Mouse (Mus musculus) gastrocnemius, postnatal 10 days (tissue): ENCODE data around the gene Fanca. TPM values are rescaled to one million over a fixed set of nuclear protein-coding genes. Genes with fewer than 3 reads are reported as not detected.
"Not testable (repeated sequence)": the region's sequence is repeated elsewhere in the genome, so short reads cannot be mapped to it uniquely, and the experiment has no call there.

ENCODE experiments used
- DNase-seq: peaks from one replicate; pipeline ENCODE4 v3.0.0; 2021; ENCODE audit warnings: mixed read lengths
- total RNA-seq, 2 experiments: library from RNA; stranded (reverse); gene quantifications; 2 replicates each; pipeline ENCODE4 v1.2.3; 2021

Fanca gene
- total RNA-seq, 2 experiments from 2014 or later = 4.6 to 6.2 TPM

GRCm38 (mm10) chr8:123232553-123232952, 85.8 kb downstream of the Fanca start:
- DNase-seq = no peak

DNA sequence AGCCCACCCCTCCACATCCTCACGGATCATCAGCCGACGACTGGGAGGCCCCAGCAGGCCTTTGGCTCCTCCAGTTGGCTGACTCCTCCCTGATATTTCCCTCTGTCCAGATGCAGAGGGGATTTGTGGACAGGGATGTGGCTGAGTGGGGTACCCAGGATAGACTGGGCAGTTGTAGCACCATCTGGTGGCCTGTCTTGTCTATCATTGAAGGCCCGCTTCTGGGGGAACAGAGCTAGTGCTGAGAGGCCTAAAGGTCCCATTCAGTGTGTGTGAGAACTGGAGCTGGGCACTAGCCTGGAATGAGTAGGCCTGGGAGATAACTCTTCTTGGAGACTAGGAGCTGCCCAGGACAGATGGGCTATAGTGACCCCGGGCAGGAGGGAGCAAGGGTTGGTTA, 86.6 kb downstream of the Fanca start:
- DNase-seq = no peak

- not testable (repeated sequence) for DNase-seq
Measured at GRCm38 (mm10) chr8:123230326-123230725, 88.0 kb downstream of the Fanca start.

DNA sequence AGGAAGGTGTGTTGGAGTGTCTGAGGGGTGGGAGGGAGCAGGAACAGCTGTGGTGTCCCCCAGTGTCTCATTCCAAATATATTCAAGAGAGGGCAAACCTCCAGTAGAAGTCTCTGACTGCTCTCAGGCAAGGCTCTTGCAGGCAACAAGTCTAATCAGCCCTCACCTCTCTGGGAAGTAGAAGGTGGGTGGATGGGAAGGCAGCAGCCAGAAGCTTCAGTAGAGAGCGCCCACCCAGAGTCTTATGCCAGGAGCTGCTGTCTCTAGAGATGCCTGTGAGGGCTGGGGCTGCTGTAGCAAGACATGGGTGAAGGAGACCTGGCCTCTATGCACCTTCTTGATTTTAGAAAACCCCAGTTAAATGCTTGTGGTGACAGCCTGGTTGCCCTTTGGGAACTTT, 90.0 kb downstream of the Fanca start:
- no peak for DNase-seq

DNA sequence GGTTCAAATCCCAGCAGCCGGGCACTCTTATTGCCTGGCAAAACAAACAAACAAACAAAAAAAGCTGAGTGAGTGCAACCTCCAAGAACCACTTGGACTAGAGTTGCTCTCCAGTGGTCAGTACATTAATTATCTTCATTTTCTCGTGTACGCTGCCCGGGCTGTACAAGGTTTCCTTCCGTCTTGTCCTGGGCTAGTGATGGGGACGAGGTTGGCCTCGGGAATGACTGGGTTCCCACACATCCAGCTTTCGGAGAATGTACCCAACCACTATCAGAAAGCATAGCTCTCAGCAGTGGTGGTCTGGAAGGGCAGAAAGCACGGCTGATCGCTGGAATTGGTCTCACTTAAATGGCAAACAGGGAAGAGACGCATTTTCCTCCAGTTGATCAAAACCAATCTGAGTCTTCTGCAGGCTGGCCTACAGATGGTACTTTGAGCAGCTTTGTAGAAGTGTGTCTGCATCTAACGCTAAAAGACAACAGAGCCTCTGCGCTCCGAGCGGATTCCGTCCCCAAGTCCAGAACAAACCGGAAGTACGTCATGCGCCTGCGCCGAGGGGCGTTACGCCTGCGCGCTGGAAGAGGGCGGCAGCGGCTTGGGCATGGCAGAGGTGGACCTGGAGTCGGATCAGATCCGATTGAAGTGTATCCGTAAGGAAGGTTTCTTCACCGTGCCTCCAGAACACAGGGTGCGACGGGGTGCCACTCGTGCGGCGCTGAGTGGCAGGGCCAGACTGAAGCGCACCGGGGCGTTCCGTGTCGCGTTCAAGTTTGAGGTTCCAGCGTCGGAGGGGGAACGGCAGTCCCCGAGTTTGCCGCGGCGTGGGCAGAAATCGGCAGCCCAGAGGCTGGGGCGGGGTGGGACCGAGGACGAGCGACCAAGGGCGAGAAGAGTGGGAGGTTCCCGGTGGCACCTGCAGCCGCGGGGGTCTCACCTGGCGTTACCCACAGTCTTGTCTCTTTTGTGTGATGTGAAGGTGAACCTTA, 93.8 kb downstream of the Fanca start, which contains the start of gene Cdk10:
Gene Cdk10, plus strand, starts transcription at position 565 of the 989 bp plus-strand sequence.
- DNase-seq = peak; percentile 92

DNA sequence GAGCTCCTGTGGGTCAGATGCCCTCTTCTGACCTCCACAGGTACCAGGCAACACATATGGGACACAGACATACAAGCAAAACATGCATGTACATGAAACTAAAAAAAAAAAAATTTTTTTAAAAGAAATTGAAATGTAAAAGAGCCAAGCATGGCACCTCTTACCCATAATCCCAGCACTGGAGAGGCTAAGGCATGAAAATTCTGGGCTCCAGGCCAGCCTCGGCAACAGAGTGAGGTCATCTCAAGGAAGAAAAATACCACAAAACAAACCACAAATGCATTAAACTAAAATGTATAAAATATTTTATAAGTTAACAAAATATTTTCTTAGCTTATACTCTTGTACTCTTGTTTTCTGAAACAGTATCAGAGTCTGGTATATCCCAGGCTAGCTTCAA, 97.5 kb downstream of the Fanca start:
- DNase-seq = no peak

Other genes with a start within 250 kb of the Fanca start
- 100 to 1,000 TPM; 676 to 736 TPM for gene Rpl13, start 216.2 kb downstream of the Fanca start, total RNA-seq
- under 1 TPM; 0.41 to 0.82 TPM for gene Cpne7, start 201.2 kb downstream of the Fanca start, total RNA-seq
- gene Sult5a1, start 160.3 kb downstream of the Fanca start, total RNA-seq = 1 to 10 TPM; 5.8 to 6.4 TPM
- 1 to 10 TPM; 5.1 to 6.6 TPM for gene Dpep1, start 132.3 kb downstream of the Fanca start, total RNA-seq
- gene Chmp1a, start 105.8 kb downstream of the Fanca start, total RNA-seq = 10 to 100 TPM; 41.0 to 48.2 TPM
- gene Spata33, start 105.7 kb downstream of the Fanca start, total RNA-seq = 1 to 10 TPM; 1.2 to 2.4 TPM
- gene Cdk10, start 93.7 kb downstream of the Fanca start, total RNA-seq = 10 to 100 TPM; 14.2 to 18.7 TPM
- 1 to 10 TPM; 1.2 to 1.5 TPM for gene Spata2l, start 82.3 kb downstream of the Fanca start, total RNA-seq
- 10 to 100 TPM in 1 of 2 experiments, 1 to 10 TPM in 1; 8.0 to 11.5 TPM for gene Zfp276, start 64.4 kb downstream of the Fanca start, total RNA-seq
- gene Vps9d1, start 64.2 kb downstream of the Fanca start, total RNA-seq = 10 to 100 TPM; 12.3 to 13.4 TPM
- gene Spire2, start 14.1 kb upstream of the Fanca start, total RNA-seq = 1 to 10 TPM in 1 of 2 experiments, under 1 TPM in 1; 0.86 to 1.2 TPM
- gene Tcf25, start 55.2 kb upstream of the Fanca start, total RNA-seq = 100 to 1,000 TPM; 144 to 157 TPM
- gene Mc1r, start 88.5 kb upstream of the Fanca start, total RNA-seq = not detected
- 1 to 10 TPM; 1.8 to 1.9 TPM for gene Tubb3, start 92.8 kb upstream of the Fanca start, total RNA-seq
- gene Def8, start 105.0 kb upstream of the Fanca start, total RNA-seq = 10 to 100 TPM; 35.8 to 37.6 TPM
- gene Afg3l1, start 159.3 kb upstream of the Fanca start, total RNA-seq = 10 to 100 TPM; 34.3 to 37.5 TPM
- under 1 TPM; 0.14 to 0.18 TPM for gene Dbndd1, start 196.9 kb upstream of the Fanca start, total RNA-seq
- 1 to 10 TPM; 5.8 to 7.8 TPM for gene Gas8, start 200.3 kb upstream of the Fanca start, total RNA-seq